Mouse (Mus musculus) kidney, embryonic 16.5 days (tissue): ENCODE data around the gene Ctc1. TPM values are rescaled to one million over a fixed set of nuclear protein-coding genes. Genes with fewer than 3 reads are reported as not detected.
"Not testable (repeated sequence)": the region's sequence is repeated elsewhere in the genome, so short reads cannot be mapped to it uniquely, and the experiment has no call there.

Experiments
- ATAC-seq: fragments of 200-750 bp; cut with Nextera tagmentation; 2 replicates; pipeline ENCODE4 v1.8.0; 2017; ENCODE audit warnings: moderate TSS enrichment; ENCODE audit not compliant: low FRiP score, low TSS enrichment
- H3K27ac ChIP-seq: fragments of 300-500 bp; sonication (generic); 2 replicates; pipeline ENCODE4 v1.5.1; 2014; ENCODE audit warnings: low read length
- H3K27me3 ChIP-seq: fragments of 300-500 bp; sonication (generic); 2 replicates; pipeline ENCODE4 v1.6.1; 2014; ENCODE audit warnings: low read length, control low read depth, mixed read lengths; ENCODE audit not compliant: insufficient read depth
- H3K36me3 ChIP-seq: fragments of 300-500 bp; sonication (generic); 2 replicates; pipeline ENCODE4 v1.6.1; 2014; ENCODE audit warnings: low read length, control low read depth, mixed read lengths; ENCODE audit not compliant: insufficient read depth
- H3K4me1 ChIP-seq: fragments of 300-500 bp; sonication (generic); 2 replicates; pipeline ENCODE4 v1.6.1; 2014; ENCODE audit warnings: low read length, control low read depth, mixed read lengths; ENCODE audit not compliant: insufficient read depth
- H3K4me2 ChIP-seq: fragments of 300-500 bp; sonication (generic); replicated peaks from 2 replicates; pipeline ENCODE4 v1.6.1; 2014; ENCODE audit warnings: low read depth, low read length
- H3K4me3 ChIP-seq: fragments of 300-500 bp; sonication (generic); 2 replicates; pipeline ENCODE4 v1.5.1; 2014; ENCODE audit warnings: mild to moderate bottlenecking, low read length
- H3K9ac ChIP-seq: fragments of 300-500 bp; sonication (generic); replicated peaks from 2 replicates; pipeline ENCODE4 v1.6.1; 2014; ENCODE audit warnings: low read length
- H3K9me3 ChIP-seq: fragments of 300-500 bp; sonication (generic); 2 replicates; pipeline ENCODE4 v1.6.1; 2016; ENCODE audit warnings: low read length, control low read depth
- WGBS: fragments of 180-500 bp; shearing (Covaris S2); extraction: QIAGEN DNeasy Blood & Tissue Kit; methylation state at CpG from one replicate; pipeline ENCODE4 v1.1.7; 2014; 5-methylcytosine and 5-hydroxymethylcytosine counted together
- polyA plus RNA-seq: library from polyadenylated mRNA; unstranded; fragments of >200 nt; fragmentation: Nextera tagmentation; extraction: Ambion mirVana; gene quantifications from 2 replicates; pipeline ENCODE4 v1.2.1, GENCODE M21; 2015

The Ctc1 gene
- polyA plus RNA-seq, result 64.1 and 68.0 TPM in 2 replicates

DNA sequence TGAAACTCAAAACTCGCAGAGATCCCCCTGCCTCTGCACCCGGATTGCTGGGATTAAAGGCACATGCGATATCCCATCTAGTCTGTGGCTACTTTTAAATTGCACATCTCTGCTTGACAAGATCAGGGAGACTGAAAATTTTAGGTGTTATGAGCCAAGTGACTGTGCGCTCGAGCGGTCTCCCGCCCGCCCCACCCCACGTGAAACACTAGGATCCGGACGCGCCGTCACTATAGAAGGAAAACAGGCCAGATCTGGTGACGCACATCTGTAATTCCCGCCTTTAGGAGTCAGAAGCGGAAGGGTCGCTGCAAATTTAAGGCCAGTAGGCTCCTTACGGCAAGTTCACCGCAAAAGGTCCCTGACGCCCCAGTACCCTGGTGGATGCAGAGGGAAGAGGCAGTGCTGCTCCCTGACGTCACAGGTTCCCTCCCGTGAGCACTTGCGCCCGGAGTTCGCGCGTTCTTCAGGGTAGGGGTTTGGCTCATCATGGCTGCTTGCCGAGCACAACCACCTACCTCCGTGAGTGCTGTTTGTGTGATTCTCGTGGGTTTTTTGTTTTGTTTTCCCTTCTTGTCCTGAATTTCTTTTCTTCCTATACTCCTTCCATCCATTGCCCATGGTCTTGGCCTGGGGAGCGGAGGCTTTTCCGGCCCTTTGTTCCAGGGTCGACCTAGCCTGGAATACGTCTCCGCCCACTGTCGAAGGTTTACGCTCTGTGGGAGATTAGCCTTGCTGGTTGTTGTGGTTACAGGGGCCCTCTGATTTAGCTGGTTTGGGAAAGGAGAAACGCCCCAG is at the start of gene Ctc1:
Gene Ctc1 (plus strand): TSS at position 268 of the 798 bp plus-strand sequence.
- Histone ChIP-seq H3K9ac (peak within 1 kb of the TSS; percentile 91), H3K4me1 (peaks cover 25% of the 10 kb centered on the region), H3K4me3 (peak within 1 kb of the TSS; percentile 70), H3K27me3 (no peaks in the 10 kb centered on the region), H3K36me3 (peaks cover under 1% of the 10 kb centered on the region; the same call in 1 of the 2 replicates), H3K9me3 (no peaks in the 10 kb centered on the region), H3K27ac (peak within 1 kb of the TSS; percentile 96), H3K4me2 (peak within 1 kb of the TSS; percentile 88)
- ATAC-seq, result peak; percentile 95
- WGBS, result 4% methylated on average over 38 of the region's 38 CpGs

- H3K4me3 ChIP-seq, result no peak overlapping the region
- no peaks in the 10 kb centered on the region for H3K27me3 ChIP-seq
- no peak overlapping the region for H3K9ac ChIP-seq
- H3K4me1 ChIP-seq, result peaks cover 10% of the 10 kb centered on the region
- H3K9me3 ChIP-seq, result no peaks in the 10 kb centered on the region
- whole genome bisulfite sequencing, result 21% methylated on average over 1 of the region's 1 CpGs
- no peak overlapping the region for H3K27ac ChIP-seq
- H3K4me2 ChIP-seq, result no peak overlapping the region
- H3K36me3 ChIP-seq, result no peaks in the 10 kb centered on the region
- ATAC-seq, result no peak
Measured at GRCm38 (mm10) chr11:68966554-68966953, 49.2 kb upstream of the Ctc1 start.

DNA sequence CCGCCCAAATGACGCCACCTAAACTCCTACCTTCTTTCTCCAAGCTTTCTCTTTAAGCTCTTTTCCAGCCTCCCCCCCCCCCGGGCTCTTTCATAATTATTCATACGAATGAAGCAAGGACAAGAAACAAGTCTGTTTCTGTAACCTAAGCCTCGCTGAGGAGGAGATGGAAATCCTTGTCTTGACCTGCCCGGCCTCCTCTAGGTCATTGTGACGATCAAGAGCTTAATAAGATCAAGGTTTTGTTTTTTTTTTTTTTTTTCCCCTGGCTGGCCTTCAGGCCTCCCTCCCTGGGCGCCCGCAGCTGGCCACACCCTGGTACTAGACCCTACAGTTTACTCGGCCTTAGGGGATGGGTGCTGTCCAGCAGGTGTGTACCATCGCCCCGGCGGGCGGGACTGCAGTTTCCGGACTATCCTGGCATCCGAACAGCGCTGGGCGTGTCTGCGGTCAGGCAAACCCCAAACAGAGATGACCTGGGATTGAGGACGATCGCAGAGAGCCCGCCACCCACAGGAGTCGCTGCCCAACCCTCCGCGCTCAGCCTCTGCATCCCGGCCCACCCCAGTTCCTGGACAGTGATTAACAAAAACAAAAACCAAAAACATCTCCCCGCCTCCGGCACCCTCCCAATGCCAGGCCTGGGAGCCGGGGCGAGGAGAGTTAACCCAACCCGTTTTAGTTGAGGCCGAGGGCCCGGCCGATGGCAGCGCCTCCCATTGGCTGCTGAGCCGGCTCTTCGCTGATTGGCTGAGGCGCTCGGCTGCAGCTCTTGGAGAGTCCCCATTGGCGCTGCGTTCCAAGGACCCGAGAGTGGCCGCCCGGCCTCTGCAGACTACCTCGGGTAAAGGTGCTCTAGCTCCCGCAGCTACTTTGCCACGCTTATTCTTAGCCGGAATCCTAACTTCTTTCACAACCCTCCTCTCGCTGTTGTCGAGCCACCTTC is 48.1 kb upstream of the Ctc1 start, which contains the start of gene Slc25a35:
Gene Slc25a35 (plus strand): TSS at position 795 of the 946 bp plus-strand sequence.
- Histone ChIP-seq H3K36me3 (no peaks in the 10 kb centered on the region), H3K27ac (peak within 1 kb of the TSS; percentile 15; the same call in 1 of the 2 replicates), H3K9ac (peak within 1 kb of the TSS; percentile 64), H3K9me3 (no peaks in the 10 kb centered on the region), H3K27me3 (no peaks in the 10 kb centered on the region), H3K4me3 (peak within 1 kb of the TSS; percentile 63), H3K4me1 (peaks cover 10% of the 10 kb centered on the region), H3K4me2 (peak within 1 kb of the TSS; percentile 92)
- WGBS, result under 1% methylated on average over 50 of the region's 50 CpGs
- ATAC-seq, result peak; percentile 96

DNA sequence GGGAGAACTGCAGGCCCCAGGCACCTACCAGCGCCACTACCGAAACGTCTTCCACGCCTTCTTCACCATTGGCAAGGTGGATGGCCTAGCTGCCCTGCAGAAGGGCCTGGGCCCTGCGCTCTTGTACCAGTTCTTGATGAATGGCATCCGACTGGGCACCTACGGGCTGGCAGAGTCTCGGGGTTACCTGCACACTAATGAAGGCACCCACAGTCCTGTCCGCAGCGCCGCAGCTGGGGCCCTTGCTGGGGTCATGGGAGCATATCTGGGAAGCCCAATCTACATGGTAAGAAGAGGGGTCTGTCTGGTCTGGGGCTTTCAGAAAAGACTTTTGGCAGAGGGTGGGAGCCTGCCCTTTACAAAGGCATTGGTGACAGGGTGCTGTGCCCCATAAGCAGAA is 47.0 kb upstream of the Ctc1 start:
- no peaks in the 10 kb centered on the region for H3K9me3 ChIP-seq
- ATAC-seq, result no peak
- H3K9ac ChIP-seq, result peak overlapping the region; percentile 63; the same call in 1 of the 2 replicates
- H3K27ac ChIP-seq, result no peak overlapping the region
- no peaks in the 10 kb centered on the region for H3K36me3 ChIP-seq
- peaks cover 15% of the 10 kb centered on the region for H3K4me1 ChIP-seq
- H3K4me3 ChIP-seq, result peak overlapping the region; percentile 63; the same call in 1 of the 2 replicates
- WGBS, result 84% methylated on average over 11 of the region's 11 CpGs
- H3K4me2 ChIP-seq, result peak overlapping the region; percentile 92; the same call in 1 of the 2 replicates
- H3K27me3 ChIP-seq, result no peaks in the 10 kb centered on the region

GRCm38 (mm10) chr11:68970232-68970631 is 45.5 kb upstream of the Ctc1 start:
- ATAC-seq, result no peak
- H3K9ac ChIP-seq, result no peak overlapping the region
- H3K4me1 ChIP-seq, result peaks cover 17% of the 10 kb centered on the region
- H3K4me2 ChIP-seq, result no peak overlapping the region
- no peaks in the 10 kb centered on the region for H3K27me3 ChIP-seq
- H3K4me3 ChIP-seq, result no peak overlapping the region
- WGBS, result 71% methylated on average over 4 of the region's 4 CpGs
- H3K9me3 ChIP-seq, result no peaks in the 10 kb centered on the region
- no peaks in the 10 kb centered on the region for H3K36me3 ChIP-seq
- H3K27ac ChIP-seq, result no peak overlapping the region

DNA sequence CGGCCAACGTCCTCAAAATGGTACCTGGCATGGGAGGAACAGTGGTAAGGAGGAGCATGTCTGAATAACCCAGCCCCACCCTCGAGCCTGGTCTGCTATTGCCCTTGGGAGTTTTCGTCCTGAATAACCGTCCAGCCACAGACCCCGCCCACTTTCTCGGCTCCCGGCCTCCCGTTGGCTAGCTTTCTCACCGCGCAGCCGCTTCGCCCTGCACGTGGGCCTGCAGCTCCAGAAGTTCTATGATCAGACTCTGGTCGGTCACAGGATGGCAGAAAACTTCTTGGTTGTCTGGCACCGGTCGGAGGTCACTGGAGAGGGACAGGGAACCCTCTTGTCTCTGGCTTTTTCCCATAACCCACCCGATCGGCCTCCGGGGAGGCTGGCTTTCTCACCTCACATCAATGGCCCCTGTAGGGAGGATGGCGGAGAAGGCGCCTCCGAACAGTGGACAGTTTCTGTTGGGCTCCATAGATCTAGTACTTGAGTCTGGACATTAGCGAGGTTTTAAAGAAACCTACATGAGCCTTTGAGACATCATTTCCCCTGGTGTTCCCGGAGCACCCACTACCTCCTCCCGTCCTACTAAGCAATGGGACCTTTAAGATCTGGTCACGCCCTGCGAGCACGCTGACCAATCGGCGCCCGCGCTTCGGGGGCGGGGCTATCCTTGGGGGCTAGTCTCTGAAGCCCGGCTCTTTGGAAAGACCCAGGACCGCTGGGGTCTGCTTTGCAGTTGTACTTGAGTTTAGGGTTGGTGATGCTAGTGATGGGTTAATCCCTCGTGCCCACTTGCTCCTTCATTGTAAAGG is 42.3 kb upstream of the Ctc1 start:
- Histone ChIP-seq H3K9ac (peak overlapping the region; percentile 62), H3K4me3 (peak overlapping the region; percentile 56), H3K4me1 (peaks cover 14% of the 10 kb centered on the region), H3K4me2 (peak overlapping the region; percentile 75)
- WGBS, result under 1% methylated on average over 37 of the region's 38 CpGs
- not testable (repeated sequence) for H3K9me3 ChIP-seq, H3K27ac ChIP-seq, H3K36me3 ChIP-seq, H3K27me3 ChIP-seq
- ATAC-seq, result peak; percentile 91

- Histone ChIP-seq H3K36me3 (no peaks in the 10 kb centered on the region), H3K27me3 (no peaks in the 10 kb centered on the region), H3K4me2 (peak overlapping the region; percentile 75), H3K4me3 (peak overlapping the region; percentile 56), H3K4me1 (peaks cover 10% of the 10 kb centered on the region), H3K9ac (peak overlapping the region; percentile 61), H3K27ac (no peak overlapping the region), H3K9me3 (no peaks in the 10 kb centered on the region)
- 33% methylated on average over 6 of the region's 6 CpGs for WGBS
- no peak for ATAC-seq
Measured at GRCm38 (mm10) chr11:68974059-68974450, 41.7 kb upstream of the Ctc1 start.

DNA sequence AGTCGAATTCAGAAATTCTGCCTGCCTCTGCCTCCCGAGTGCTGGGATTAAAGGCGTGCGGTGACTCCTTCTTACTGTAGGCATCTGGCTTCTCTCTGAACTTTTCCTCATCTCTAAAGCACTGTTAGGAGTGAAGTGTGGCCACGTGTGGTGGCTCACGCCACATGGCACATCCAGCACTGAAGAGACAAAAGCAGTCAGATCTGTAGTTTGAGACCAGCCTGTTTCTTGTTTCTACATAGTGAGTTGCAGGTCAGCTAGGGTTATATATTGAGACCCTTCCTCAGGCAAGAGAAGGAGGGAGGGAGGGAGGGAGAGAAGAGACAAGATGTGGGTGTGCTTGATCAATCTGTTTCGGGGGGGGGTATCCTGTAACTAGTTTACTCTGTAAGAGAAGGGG is 40.6 kb upstream of the Ctc1 start, which contains the start of gene Rangrf:
Gene Rangrf (minus strand): TSS at position 101 of the 400 bp plus-strand sequence.
- no peak for ATAC-seq

DNA sequence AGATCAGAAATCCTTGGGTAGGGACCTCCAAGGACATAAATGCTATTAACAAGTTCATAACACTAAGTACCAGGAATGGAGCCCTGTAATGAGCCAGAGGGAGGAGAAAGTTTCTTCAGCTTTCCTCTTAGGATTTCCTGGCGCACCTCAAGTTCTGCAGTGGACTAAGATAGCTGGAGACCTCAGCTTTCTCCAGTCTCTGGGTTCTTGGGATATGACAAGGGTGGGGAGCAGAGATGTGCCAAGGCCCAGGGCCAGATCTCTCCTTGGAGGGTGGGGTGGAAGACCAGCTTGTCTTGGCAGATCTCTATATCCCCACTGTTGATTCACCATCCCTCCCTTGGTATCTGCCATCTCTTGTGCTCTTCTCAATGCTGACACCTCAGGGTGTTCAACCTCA is 40.1 kb upstream of the Ctc1 start:
- Histone ChIP-seq H3K9ac (no peak overlapping the region), H3K36me3 (no peaks in the 10 kb centered on the region), H3K27ac (no peak overlapping the region), H3K4me1 (peaks cover 7% of the 10 kb centered on the region), H3K4me3 (no peak overlapping the region), H3K4me2 (no peak overlapping the region), H3K27me3 (no peaks in the 10 kb centered on the region), H3K9me3 (no peaks in the 10 kb centered on the region)
- no peak for ATAC-seq
- WGBS, result 74% methylated on average over 1 of the region's 1 CpGs

More for the DNA sequence above, 40.6 kb upstream of the Ctc1 start, which contains the start of gene Rangrf:
- Histone ChIP-seq H3K27ac (no peak within 1 kb of the TSS), H3K4me2 (peak within 1 kb of the TSS; percentile 75), H3K27me3 (no peaks in the 10 kb centered on the region), H3K4me3 (peak within 1 kb of the TSS; percentile 56), H3K4me1 (peaks cover 10% of the 10 kb centered on the region), H3K9me3 (no peaks in the 10 kb centered on the region), H3K9ac (peak within 1 kb of the TSS; percentile 61), H3K36me3 (no peaks in the 10 kb centered on the region)
- WGBS, result 80% methylated on average over 7 of the region's 7 CpGs
